Mouse (Mus musculus): Measurements from ENCODE around the gene Cntn4.

Gene Cntn4

DNA sequence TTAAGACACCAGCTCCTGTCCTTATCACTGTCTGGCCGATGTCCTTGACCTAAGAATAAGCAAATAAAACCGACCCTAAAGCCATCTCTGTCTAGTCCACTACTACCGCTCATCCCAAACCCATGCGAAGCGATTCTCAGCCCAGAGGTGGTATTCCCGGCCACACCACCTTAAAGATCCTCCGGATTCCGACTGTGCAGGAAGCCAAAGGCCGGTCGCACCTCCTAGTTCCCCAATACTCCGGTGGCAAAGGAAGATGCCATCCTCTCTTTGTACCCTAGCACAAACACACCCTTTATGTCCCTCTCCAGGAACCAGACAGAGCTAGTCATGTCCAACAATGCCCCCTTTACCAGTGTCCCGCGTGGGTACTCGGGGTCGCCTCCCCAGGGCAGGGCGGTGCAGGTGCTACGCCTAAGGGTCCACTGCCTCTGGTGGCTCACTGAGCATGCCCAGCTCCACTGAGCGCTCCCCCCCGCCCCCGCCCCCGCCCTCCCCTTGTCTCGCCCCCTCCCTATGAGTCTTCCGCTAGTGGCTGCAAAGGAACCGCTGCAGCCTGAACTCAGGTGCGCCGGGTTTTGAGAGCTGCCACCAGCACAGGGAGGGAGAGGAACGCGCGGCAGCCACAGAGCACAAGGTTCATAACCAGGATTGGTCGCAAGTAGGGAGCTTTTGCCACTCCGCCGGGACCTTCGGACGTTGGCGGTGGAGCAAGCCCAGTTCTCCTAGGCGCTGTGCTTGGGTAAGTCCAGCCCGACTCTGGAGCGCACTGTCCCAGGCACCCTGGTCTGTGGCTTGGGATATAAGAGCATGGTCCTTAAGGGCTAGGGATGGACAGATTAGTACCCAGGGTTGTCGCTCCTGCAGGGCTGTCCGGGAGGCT lies at the start of gene Cntn4:
TSS of gene Cntn4 (plus strand) at position 512 of the 883 bp plus-strand sequence.
- DNase-seq: peak; percentile 80 to 81

DNA sequence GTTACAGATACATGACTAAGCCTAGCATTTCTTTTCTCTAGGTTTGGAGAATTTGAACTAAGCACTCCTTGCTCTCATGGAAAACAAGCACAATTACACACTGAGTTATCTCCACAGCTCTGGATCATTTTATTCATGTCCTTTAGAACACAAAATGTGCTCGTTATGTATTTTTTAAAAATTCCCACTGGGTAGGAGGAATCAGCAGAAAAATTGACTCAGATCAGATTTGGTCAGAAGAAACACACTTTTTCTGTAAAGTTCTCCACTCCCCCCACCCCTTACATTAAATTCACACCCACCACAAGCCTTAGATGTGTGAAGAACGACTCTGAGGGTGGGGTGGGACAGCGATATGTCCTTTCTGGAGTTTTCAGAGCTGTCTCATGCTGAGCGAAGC lies 3.2 kb upstream of the Cntn4 start:
- DNase-seq: no peak

DNA sequence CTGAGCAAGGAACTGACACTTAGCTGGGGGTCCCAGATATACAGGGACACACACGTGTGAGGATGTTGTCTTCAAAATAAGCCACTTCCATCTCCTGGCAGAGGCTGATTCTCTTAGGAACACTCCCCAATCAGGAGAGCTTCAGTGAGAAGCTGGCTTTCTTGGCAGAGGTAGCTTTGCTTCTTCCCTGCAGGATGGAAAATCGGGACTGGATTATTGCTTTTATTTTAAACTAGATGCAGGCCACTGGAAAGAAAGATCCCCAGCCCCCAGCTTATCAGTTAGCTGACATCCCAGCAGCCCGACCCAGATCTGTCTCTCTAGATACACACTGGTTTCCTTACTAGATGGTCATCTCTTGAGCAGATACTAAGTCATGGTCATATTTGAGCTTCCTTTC lies 2.4 kb upstream of the Cntn4 start:
- DNase-seq: peak; percentile 10 to 29

DNA sequence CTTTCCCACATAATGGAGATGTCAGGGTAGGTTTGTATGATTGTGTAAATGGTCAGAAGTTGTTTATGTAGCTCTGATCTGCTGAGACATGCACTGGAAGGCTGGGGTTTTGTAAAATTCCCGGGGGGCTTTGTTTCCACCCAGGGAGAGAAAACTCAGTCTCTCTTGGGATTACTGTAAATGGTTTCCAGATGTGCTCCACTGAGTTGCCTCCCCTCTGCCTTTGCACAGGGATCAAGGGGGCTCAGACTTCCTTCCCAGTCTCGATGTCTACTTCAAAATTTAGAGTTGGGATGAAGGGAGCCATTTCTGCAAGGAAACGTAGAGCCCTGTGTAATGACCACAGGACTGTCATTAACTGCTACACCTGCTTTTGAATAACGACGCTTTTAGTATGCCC lies 823 bp upstream of the Cntn4 start:
- DNase-seq: no peak

DNA sequence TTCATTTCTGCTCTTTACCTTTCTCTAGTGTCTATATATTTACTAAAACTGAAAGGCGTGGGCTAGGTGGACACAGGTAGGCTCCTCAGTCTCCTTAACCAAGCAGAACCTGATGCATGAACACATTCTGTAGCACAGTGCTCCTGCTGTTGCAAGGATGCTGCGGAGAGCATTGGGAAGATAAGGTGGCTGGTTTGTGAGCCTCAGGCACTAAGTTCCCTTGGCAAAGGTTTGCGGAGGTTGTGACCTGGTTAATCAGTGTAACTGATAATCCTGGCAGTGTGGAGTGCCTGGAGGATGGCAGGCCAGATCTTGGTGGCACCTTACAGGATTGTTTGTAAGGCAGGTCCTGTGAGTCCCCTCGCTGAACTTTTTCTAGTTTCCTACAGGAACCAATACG lies 1.3 kb downstream of the Cntn4 start:
- peak; percentile 21 to 34 for DNase-seq

DNA sequence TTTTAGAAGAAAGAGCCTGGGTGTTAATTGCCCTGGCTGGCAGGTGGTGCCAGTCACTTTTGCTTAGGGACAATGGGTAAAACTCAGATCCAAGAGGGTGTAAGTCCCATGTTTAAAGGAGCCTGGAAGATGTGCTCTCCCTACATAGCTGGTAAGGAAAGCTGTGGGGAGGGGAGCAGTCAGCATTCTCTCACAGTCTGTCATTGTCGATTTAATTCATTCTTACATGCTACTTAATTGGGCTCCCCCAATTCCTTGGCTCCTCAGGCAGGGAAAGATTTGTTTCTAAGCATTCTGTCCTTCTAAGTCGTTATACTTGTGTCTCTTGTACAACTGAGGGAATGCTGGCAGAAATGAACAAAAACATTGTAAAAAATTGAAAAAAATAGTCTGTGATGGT lies 4.0 kb downstream of the Cntn4 start:
- no peak for DNase-seq

DNA sequence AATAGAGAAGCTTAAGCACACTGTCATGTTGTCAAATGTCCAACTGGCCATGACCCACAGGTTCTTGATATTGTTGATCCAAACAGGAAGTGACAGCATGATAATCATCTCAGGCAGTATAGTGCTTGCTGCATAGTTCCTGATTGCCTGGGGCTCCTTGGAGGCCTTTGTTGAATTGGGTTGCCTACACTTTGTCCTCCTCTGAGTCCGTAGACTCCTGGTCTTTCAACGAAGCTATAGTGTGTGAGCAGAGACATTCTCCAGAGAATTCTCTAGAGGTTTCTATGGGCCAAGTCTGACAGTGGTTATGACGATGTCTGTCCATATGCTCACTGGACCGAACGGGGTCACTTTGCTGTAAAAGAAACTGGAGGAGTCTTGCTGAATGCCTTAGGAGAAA lies 5.8 kb downstream of the Cntn4 start:
- no peak for DNase-seq

DNA sequence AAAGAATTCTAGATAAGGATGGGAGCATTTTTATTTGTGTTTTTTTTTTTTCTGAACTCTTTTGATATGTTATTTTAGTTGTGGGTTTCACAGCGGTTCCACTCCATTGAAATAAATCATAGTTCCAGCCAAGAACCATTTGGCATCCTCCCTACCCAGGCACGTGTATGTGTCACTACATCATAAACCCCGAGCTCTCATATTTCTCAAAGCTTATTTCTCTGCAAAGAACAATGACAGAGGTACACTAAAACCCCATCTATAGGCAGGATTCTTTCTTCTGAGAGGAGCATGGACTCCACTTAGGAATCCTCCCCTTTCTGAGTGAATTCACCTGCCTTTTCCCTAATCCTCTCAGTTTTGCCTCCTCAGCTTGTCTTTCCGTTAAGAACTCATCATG lies 6.7 kb downstream of the Cntn4 start:
- no peak for DNase-seq

DNA sequence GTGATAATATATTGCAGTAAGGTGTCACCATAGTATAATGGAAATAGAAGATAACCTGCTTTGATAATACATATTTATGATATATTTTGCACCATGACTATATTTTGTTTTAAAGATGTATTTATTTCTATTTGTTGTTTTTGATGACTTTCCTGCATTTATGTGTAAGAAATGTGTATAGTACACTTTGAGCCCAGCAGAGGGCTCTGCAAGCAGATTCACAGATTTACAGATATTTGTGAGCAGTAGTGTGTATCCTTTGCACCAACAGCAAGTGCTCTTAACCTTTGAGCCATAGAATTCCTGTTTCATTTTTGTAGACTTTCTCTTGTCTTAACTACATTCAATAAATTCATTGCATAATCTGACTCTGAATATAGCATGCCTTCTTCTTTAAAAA lies 10.7 kb downstream of the Cntn4 start:
- DNase-seq: no peak

DNA sequence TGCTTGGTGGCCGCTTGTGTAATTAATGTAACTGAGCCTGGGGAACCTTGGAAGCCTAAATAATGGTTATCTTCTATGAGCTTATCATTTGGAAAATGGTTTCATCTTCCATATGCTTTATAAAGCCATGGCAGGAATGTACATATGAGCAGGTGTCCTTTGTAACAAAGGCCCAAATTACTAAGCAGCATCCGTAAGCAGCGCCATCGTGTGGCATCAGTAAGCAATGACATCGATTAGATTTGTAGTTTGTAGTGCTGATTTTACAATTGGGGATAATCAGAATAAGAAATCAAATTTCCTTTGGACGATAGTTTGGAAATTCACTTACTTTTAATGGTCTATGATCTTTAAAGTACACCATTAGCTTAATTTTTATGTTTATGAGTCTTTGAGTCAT lies 64.6 kb downstream of the Cntn4 start:
- peak; percentile 14 to 15 for DNase-seq

DNA sequence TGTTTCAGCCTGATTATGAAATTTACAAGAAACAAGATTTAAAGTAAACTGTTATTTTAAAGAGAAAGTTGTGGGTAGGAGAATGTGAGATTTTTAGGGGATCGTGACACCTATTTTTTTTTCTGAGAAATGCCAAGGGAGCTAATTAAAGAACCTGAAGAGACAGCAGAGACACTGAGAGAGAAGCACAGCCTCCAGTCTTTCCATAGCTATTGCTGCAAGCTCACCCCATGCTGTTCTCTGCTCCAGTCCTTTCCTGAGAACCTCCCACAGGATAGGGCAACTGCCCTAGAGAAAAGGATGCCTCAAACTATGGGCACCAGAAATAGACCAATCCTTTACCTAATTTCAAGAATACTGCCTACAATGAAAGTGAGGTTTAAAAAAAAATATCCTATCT lies 103.2 kb downstream of the Cntn4 start:
- DNase-seq: no peak

DNA sequence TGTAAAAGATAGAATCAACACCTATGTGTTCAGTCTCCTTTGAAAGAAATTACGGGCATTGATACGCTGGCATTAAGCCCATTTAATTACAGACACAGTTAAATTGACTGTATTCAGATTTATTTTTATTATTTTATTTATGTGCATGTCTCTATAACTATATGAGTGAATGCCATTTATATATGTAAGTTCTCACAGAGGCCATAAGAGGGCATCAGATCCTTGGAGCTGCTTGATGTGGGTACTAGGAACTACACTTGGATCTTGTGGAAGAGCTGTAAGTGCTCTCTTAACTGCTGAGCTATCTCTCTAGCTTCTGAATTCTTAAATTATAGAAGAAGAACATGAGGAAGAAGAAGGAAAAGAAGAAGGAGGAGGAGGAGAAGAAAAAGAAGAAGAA lies 111.0 kb downstream of the Cntn4 start:
- DNase-seq: no peak

DNA sequence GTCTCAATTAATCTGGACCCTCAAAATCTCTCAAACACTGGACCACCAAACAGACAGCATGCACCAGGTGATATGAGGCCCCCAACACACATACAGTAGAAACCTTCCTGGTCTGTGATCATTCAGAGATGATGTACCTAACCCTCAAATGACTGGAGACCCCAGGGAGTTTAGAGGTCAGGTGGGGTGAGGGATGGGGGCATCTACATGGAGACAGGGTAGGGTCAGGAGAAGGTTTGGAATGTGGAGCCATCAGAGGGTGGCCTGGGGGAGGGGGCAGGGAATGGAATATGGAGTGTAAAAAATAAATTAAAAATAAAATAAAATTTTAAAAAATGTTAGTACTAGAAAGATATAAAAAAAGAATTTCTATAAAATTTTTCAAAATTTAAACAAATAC lies 157.6 kb downstream of the Cntn4 start:
- no peak for DNase-seq

DNA sequence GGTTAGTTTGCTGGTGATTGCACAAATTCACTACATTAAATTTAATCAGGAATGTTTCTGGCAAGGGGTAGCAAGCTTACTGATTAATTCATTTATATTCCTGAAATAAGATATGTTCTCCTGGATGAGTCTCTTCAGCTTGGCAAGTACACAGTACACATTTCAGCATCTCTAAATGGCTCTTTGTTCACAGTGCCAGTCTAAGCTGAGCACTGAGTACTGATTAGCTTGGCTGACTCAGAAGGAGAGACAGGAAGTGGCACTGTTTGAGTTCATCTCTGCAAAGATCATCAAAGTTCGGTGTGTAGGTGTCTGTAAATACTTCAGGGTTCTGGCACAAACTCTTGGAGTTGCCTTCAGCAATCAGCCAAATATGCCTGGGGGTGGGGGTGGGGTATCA lies 169.8 kb downstream of the Cntn4 start:
- no peak for DNase-seq

DNA sequence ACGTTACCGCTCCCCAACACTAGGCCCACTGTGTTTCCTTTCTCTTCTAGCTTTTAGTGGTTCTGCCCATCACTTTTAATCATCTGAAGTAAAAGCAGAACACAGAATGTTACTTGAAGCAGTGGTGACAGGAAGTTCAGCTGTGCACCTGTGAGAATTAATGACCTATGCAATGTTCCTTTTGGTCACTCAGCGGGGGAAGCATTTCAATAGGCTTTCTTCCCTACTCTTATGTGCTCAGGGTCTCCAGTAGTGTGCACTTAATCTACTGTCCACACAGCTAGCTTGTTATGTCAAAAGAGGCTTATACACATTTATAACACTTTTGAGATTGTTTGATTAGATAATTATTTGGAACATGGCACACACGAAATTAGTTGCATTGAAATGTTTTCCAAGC lies 215.4 kb downstream of the Cntn4 start:
- no peak for DNase-seq

DNA sequence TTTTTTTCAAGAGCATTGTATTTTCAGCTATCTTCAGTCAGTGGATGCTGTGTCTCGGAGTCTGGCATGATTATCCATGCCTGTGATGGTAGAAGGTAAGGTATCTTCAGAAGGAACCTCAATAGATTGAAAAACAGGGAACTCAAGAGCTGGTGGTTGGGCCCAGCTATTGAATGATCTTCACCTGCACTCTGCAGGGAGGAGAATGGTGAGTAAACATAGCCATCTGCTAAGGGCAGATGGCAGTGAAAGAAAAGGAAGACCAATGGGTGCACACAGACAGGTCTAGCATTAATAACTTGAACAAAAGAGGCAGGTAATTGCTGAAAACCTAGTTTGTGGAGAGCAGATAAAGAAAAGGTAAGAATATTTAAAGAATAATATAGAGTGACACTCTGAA lies 261.0 kb downstream of the Cntn4 start:
- peak; percentile 14 to 48 for DNase-seq

DNA sequence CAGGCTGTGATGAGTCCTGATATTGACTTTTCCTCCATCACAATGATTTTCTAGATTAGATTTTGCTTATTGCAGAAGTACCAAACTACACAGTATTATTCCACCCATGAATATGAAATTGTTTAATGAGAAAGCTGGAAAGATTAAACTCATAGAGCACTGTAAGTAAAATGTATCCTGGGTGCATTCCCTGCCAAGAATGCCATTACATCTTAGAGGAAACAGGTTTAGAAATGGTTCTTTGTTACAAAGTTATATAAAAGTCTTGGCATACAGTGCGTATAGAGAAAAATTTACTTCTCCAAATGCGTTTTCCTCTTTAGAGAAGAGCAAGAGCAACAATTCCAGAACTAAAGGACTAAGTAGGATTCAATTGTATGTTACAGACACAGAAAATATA lies 261.8 kb downstream of the Cntn4 start:
- no peak for DNase-seq

DNA sequence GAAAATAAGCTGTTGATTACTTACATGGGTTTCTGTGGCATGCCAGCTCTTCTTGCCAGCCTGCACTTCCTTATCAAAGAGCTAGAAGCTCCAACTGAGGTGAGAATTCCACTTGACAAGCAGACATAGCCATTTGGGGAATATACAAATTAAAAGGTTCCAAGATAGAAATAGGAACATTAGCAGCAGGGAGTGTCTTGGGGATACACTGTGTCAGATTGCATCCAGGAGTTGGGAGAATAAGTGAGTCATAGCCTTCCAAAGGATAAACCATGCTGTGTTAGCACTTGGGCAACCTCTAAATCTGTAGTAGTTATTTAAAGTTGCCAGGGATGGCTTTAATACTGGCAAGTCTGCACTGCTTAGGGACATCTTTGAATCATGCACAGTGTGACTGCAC lies 263.1 kb downstream of the Cntn4 start:
- peak in 1 of 2 experiments; percentile 40 for DNase-seq

DNA sequence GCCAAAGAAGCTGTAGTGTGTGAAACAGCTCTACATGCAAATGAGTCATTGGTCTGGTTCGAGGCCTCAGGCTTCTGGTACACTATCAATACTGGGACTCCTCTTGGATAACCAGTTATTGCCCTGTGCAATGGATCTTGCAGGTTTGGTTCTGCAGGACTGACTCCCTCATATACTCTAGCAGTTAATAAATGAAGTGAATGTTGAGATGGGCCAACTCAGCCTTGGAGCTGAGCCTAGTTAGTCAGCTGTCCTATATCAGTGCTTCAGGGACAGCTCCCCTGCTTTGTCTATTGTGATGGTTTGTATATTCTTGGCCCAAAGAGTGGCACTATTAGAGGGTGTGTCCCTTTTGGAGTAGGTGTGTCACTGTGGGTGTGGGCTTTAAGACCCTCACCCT lies 314.0 kb downstream of the Cntn4 start:
- no peak for DNase-seq

DNA sequence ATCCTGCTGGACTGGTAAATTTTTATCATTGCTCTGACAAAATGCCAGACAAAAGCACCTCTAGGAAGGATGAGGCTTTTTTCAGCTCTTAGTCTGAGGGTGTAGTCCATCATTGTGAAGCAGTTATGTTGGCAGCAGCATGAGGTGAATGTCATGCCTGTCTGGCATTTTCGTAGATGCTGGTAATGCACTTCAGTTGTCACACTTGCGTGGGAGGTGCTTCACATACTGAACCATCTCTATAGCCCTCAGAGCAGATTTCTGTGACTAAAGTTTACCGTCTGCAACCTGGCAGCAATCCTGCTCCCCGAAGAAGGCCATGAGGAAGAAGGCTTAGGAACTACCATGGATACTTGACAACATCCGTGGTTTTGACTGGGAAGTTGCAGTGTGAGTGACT lies 335.6 kb downstream of the Cntn4 start:
- DNase-seq: no peak

DNA sequence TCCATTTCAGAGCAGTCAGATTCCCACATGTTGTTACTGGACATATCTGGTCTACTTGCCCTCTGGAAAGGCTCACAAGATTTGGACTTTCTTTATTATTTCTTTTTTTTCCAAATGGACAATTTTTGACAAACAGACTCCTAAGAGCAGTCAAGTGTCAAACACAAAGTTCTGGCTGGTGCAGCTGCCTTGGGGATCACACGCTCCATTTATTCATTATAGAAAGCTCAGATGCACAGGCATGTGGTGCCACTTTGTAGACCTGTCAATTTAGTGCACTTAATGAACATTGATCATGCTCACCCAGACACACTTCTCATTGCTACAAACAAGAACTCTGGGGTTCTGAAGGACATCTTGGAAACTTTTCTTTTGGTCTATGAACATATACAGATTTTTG lies 337.7 kb downstream of the Cntn4 start:
- DNase-seq: no peak

DNA sequence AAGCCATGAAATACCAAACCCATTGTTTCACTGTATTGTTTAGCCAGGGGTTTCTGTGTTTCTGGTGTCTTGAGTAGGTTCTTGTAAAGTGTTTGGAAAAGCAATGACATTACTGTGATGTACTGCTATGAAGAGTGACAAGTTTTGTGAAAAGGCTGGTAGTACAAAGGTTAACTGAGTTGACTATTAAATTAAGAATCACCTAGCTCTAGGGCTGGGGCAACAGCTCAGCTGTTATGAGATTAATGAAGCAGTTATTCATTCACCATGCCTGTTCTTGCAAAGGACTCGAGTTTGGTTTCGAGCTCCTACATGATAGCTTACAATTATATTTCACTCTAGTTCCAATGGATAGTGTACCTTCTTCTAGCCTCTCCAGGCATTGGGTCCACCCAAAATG lies 371.4 kb downstream of the Cntn4 start:
- no peak for DNase-seq

DNA sequence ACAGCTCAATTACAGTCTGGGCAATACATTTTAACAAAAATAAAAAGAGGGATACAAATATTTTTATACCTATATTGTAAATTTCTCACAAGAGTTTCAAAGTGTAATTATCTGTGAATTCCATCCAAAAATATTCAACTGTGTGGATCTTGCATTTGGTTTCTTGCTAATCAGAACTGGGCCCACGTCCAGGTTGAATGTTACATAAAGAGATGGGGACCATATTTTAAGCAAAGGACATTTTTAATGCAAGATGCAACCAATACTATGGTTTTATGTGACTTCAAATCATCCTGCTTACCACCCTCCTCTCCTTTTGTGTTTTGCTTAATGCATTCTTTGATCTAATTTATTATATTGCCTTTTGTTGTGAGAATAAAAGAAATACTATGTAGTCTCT lies 378.7 kb downstream of the Cntn4 start:
- no peak for DNase-seq

DNA sequence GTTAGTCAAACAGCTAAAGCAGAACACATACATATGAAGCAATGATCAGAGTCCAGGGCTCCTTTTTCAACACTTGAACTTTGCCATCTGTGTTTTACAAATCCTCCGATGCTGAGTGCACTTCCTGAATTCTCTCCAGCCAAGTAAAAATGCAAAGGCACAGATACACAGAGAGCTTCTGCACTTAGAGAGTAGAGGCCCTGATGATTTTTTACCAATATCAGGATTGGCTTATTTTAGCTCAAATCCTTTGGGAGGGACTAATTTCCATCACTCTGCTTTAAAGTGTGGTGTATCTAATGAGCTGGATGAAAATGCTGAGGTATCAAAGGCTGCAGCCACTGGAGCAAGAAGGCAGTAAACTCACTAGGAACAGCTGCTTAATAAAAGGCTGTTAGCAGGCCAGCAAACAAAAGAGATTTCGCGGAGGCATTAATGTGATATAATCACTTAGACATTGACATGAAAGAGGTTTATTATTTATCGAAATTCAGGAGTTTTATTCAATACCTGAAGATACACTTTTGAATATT lies 400.7 kb downstream of the Cntn4 start:
- no peak for DNase-seq

DNA sequence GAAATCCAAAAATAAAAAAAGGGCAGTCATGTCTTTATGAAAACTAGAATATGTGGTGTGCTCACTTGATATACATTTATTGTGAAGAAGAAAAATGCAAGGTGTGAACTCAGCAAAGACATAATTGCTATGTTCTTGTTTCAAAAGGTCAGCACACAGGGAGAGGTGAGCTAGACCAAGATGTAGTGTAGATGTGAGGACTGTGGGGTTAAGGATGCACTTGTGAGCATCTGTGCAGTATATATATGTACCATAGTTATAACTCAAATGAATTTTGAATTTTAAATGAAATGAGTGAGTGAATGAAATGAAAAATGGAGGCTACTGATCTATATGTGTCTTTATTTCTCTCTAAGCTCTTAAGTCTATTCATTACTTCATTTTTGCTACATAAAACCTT lies 401.2 kb downstream of the Cntn4 start:
- no peak for DNase-seq
